Mouse (Mus musculus): ENCODE measurements around the gene Htr1f. TPM values are rescaled to one million over a fixed set of nuclear protein-coding genes. Genes with fewer than 3 reads are reported as not detected.

Htr1f gene
- polyA plus RNA-seq, 1 experiment from 2014 or later = 0.38 TPM

GRCm38 (mm10) chr16:64883896-64884295 lies 221.8 kb downstream of the Htr1f start:
- Histone ChIP-seq H3K27me3 (replicated peaks; ENCODE audit: control insufficient read depth, insufficient read depth, low read length) (no peaks in the 10 kb centered on the region), H3K4me3 (ENCODE audit: low read depth, low read length) (no peak overlapping the region), H3K4me1 (ENCODE audit: control insufficient read depth, insufficient read depth, low read length) (no peaks in the 10 kb centered on the region), H3K27ac (replicated peaks; ENCODE audit: low read depth, low read length) (no peak overlapping the region), H3K9me3 (ENCODE audit: control insufficient read depth, low read length) (no peaks in the 10 kb centered on the region), H3K4me2 (ENCODE audit: low read depth, low read length) (no peak overlapping the region), H3K9ac (ENCODE audit: low read depth, low read length) (no peak overlapping the region), H3K36me3 (ENCODE audit: control insufficient read depth, insufficient read depth, low read length) (no peaks in the 10 kb centered on the region)
- no peak for ATAC-seq (ENCODE audit: low read depth)
- DNase-seq (ENCODE audit: low spot score) = no peak
- WGBS = 78% methylated on average over 5 of the region's 5 CpGs

- ATAC-seq (ENCODE audit: low read depth) (no peak), DNase-seq (ENCODE audit: low spot score) (no peak)
- H3K4me3 ChIP-seq (ENCODE audit: low read depth, low read length) = no peak overlapping the region
- 71% methylated on average over 2 of the region's 2 CpGs for WGBS
- no peak overlapping the region for H3K4me2 ChIP-seq (ENCODE audit: low read depth, low read length)
- no peak overlapping the region for H3K9ac ChIP-seq (ENCODE audit: low read depth, low read length)
- H3K36me3 ChIP-seq (ENCODE audit: control insufficient read depth, insufficient read depth, low read length) = no peaks in the 10 kb centered on the region
- H3K27ac ChIP-seq (replicated peaks; ENCODE audit: low read depth, low read length) = no peak overlapping the region
- no peaks in the 10 kb centered on the region for H3K27me3 ChIP-seq (replicated peaks; ENCODE audit: control insufficient read depth, insufficient read depth, low read length)
- no peaks in the 10 kb centered on the region for H3K9me3 ChIP-seq (ENCODE audit: control insufficient read depth, low read length)
- H3K4me1 ChIP-seq (ENCODE audit: control insufficient read depth, insufficient read depth, low read length) = no peaks in the 10 kb centered on the region
Measured at GRCm38 (mm10) chr16:64881442-64881841, 224.2 kb downstream of the Htr1f start.

- Histone ChIP-seq H3K27me3 (replicated peaks; ENCODE audit: control insufficient read depth, insufficient read depth, low read length) (no peaks in the 10 kb centered on the region), H3K9me3 (ENCODE audit: control insufficient read depth, low read length) (no peaks in the 10 kb centered on the region), H3K4me3 (ENCODE audit: low read depth, low read length) (no peak overlapping the region), H3K9ac (ENCODE audit: low read depth, low read length) (no peak overlapping the region), H3K27ac (replicated peaks; ENCODE audit: low read depth, low read length) (no peak overlapping the region), H3K4me1 (ENCODE audit: control insufficient read depth, insufficient read depth, low read length) (no peaks in the 10 kb centered on the region), H3K4me2 (ENCODE audit: low read depth, low read length) (no peak overlapping the region), H3K36me3 (ENCODE audit: control insufficient read depth, insufficient read depth, low read length) (no peaks in the 10 kb centered on the region)
- ATAC-seq (ENCODE audit: low read depth) (no peak), DNase-seq (ENCODE audit: low spot score) (no peak)
- WGBS = 74% methylated on average over 3 of the region's 3 CpGs
Measured at GRCm38 (mm10) chr16:64880986-64881385, 224.7 kb downstream of the Htr1f start.

- DNase-seq (ENCODE audit: low spot score) = no peak
- Histone ChIP-seq H3K27ac (replicated peaks; ENCODE audit: low read depth, low read length) (no peak overlapping the region), H3K9me3 (ENCODE audit: control insufficient read depth, low read length) (no peaks in the 10 kb centered on the region), H3K9ac (ENCODE audit: low read depth, low read length) (no peak overlapping the region), H3K4me1 (ENCODE audit: control insufficient read depth, insufficient read depth, low read length) (no peaks in the 10 kb centered on the region), H3K27me3 (replicated peaks; ENCODE audit: control insufficient read depth, insufficient read depth, low read length) (no peaks in the 10 kb centered on the region), H3K36me3 (ENCODE audit: control insufficient read depth, insufficient read depth, low read length) (no peaks in the 10 kb centered on the region), H3K4me2 (ENCODE audit: low read depth, low read length) (no peak overlapping the region), H3K4me3 (ENCODE audit: low read depth, low read length) (no peak overlapping the region)
- WGBS = 79% methylated on average over 5 of the region's 5 CpGs
- no peak for ATAC-seq (ENCODE audit: low read depth)
Measured at GRCm38 (mm10) chr16:64879735-64880134, 225.9 kb downstream of the Htr1f start.

GRCm38 (mm10) chr16:64878611-64879132 lies 227.0 kb downstream of the Htr1f start:
- H3K27me3 ChIP-seq (replicated peaks; ENCODE audit: control insufficient read depth, insufficient read depth, low read length) = no peaks in the 10 kb centered on the region
- ATAC-seq (ENCODE audit: low read depth) (no peak), DNase-seq (ENCODE audit: low spot score) (no peak)
- 75% methylated on average over 3 of the region's 3 CpGs for WGBS
- no peaks in the 10 kb centered on the region for H3K4me1 ChIP-seq (ENCODE audit: control insufficient read depth, insufficient read depth, low read length)
- H3K9me3 ChIP-seq (ENCODE audit: control insufficient read depth, low read length) = no peaks in the 10 kb centered on the region
- H3K4me3 ChIP-seq (ENCODE audit: low read depth, low read length) = no peak overlapping the region
- no peak overlapping the region for H3K4me2 ChIP-seq (ENCODE audit: low read depth, low read length)
- H3K36me3 ChIP-seq (ENCODE audit: control insufficient read depth, insufficient read depth, low read length) = no peaks in the 10 kb centered on the region
- H3K27ac ChIP-seq (replicated peaks; ENCODE audit: low read depth, low read length) = no peak overlapping the region
- no peak overlapping the region for H3K9ac ChIP-seq (ENCODE audit: low read depth, low read length)

- Histone ChIP-seq H3K36me3 (ENCODE audit: control insufficient read depth, insufficient read depth, low read length) (no peaks in the 10 kb centered on the region), H3K9ac (ENCODE audit: low read depth, low read length) (no peak overlapping the region), H3K4me3 (ENCODE audit: low read depth, low read length) (no peak overlapping the region), H3K4me2 (ENCODE audit: low read depth, low read length) (no peak overlapping the region), H3K9me3 (ENCODE audit: control insufficient read depth, low read length) (no peaks in the 10 kb centered on the region), H3K27me3 (replicated peaks; ENCODE audit: control insufficient read depth, insufficient read depth, low read length) (no peaks in the 10 kb centered on the region), H3K4me1 (ENCODE audit: control insufficient read depth, insufficient read depth, low read length) (no peaks in the 10 kb centered on the region), H3K27ac (replicated peaks; ENCODE audit: low read depth, low read length) (no peak overlapping the region)
- 89% methylated on average over 3 of the region's 3 CpGs for WGBS
- DNase-seq (ENCODE audit: low spot score) = no peak
- no peak for ATAC-seq (ENCODE audit: low read depth)
Measured at GRCm38 (mm10) chr16:64877314-64877713, 228.3 kb downstream of the Htr1f start.

- Histone ChIP-seq H3K9me3 (ENCODE audit: control insufficient read depth, low read length) (no peaks in the 10 kb centered on the region), H3K27me3 (replicated peaks; ENCODE audit: control insufficient read depth, insufficient read depth, low read length) (no peaks in the 10 kb centered on the region), H3K4me3 (ENCODE audit: low read depth, low read length) (no peak overlapping the region), H3K27ac (replicated peaks; ENCODE audit: low read depth, low read length) (no peak overlapping the region), H3K4me2 (ENCODE audit: low read depth, low read length) (no peak overlapping the region), H3K4me1 (ENCODE audit: control insufficient read depth, insufficient read depth, low read length) (no peaks in the 10 kb centered on the region), H3K36me3 (ENCODE audit: control insufficient read depth, insufficient read depth, low read length) (no peaks in the 10 kb centered on the region), H3K9ac (ENCODE audit: low read depth, low read length) (no peak overlapping the region)
- WGBS = 72% methylated on average over 4 of the region's 4 CpGs
- ATAC-seq (ENCODE audit: low read depth) = no peak
- no peak for DNase-seq (ENCODE audit: low spot score)
Measured at GRCm38 (mm10) chr16:64876631-64877265, 228.9 kb downstream of the Htr1f start.

GRCm38 (mm10) chr16:64875822-64876221 lies 229.8 kb downstream of the Htr1f start:
- H3K4me1 ChIP-seq (ENCODE audit: control insufficient read depth, insufficient read depth, low read length) = no peaks in the 10 kb centered on the region
- H3K4me3 ChIP-seq (ENCODE audit: low read depth, low read length) = no peak overlapping the region
- ATAC-seq (ENCODE audit: low read depth) = no peak
- H3K36me3 ChIP-seq (ENCODE audit: control insufficient read depth, insufficient read depth, low read length) = no peaks in the 10 kb centered on the region
- no peaks in the 10 kb centered on the region for H3K27me3 ChIP-seq (replicated peaks; ENCODE audit: control insufficient read depth, insufficient read depth, low read length)
- no peak overlapping the region for H3K27ac ChIP-seq (replicated peaks; ENCODE audit: low read depth, low read length)
- no peak for DNase-seq (ENCODE audit: low spot score)
- H3K4me2 ChIP-seq (ENCODE audit: low read depth, low read length) = no peak overlapping the region
- 93% methylated on average over 1 of the region's 1 CpGs for WGBS
- no peak overlapping the region for H3K9ac ChIP-seq (ENCODE audit: low read depth, low read length)
- H3K9me3 ChIP-seq (ENCODE audit: control insufficient read depth, low read length) = no peaks in the 10 kb centered on the region

- Histone ChIP-seq H3K27me3 (replicated peaks; ENCODE audit: control insufficient read depth, insufficient read depth, low read length) (no peaks in the 10 kb centered on the region), H3K4me2 (ENCODE audit: low read depth, low read length) (no peak overlapping the region), H3K36me3 (ENCODE audit: control insufficient read depth, insufficient read depth, low read length) (no peaks in the 10 kb centered on the region), H3K9ac (ENCODE audit: low read depth, low read length) (no peak overlapping the region), H3K4me1 (ENCODE audit: control insufficient read depth, insufficient read depth, low read length) (no peaks in the 10 kb centered on the region), H3K27ac (replicated peaks; ENCODE audit: low read depth, low read length) (no peak overlapping the region), H3K4me3 (ENCODE audit: low read depth, low read length) (no peak overlapping the region), H3K9me3 (ENCODE audit: control insufficient read depth, low read length) (no peaks in the 10 kb centered on the region)
- DNase-seq (ENCODE audit: low spot score) (no peak), ATAC-seq (ENCODE audit: low read depth) (no peak)
- WGBS = 95% methylated on average over 10 of the region's 10 CpGs
Measured at GRCm38 (mm10) chr16:64875384-64875783, 230.3 kb downstream of the Htr1f start.

Data from embryonic facial prominence, embryonic 14.5 days (tissue).